Mouse (Mus musculus): ENCODE results near the gene Zfp518b. TPM values are rescaled to one million over a fixed set of nuclear protein-coding genes. Genes with fewer than 3 reads are reported as not detected.

The Zfp518b gene
- polyA plus RNA-seq, 1 experiment from 2014 or later = 16.6 TPM

DNA sequence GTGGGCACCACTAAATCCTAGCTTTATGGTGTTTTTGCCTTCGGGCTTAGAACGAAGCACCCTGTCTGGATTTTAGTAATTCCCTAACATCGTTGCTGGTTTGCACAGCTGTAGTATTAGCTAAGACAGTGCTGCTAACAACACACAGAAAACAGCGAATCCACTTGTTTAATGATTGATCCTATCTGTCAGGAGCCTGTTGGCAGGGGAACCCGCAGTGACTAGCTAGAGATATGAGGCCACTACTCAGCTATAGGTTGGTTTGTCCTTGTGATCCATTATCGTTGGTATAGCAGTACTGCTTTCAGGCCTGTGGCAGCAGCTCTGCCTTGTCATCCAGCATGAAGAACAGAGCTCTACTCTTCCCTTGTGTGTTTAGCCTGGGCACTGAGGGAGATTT is 8.2 kb upstream of the Zfp518b start:
- Histone ChIP-seq H3K9ac (ENCODE audit: low read length) (no peak overlapping the region), H3K36me3 (ENCODE audit: control insufficient read depth, insufficient read depth, low read length) (no peaks in the 10 kb centered on the region), H3K27ac (ENCODE audit: low read length) (no peak overlapping the region), H3K27me3 (ENCODE audit: control insufficient read depth, insufficient read depth, low read depth, low read length) (no peaks in the 10 kb centered on the region), H3K4me1 (replicated peaks; ENCODE audit: control insufficient read depth, insufficient read depth, low read length) (no peaks in the 10 kb centered on the region), H3K9me3 (ENCODE audit: control insufficient read depth, low read length) (no peaks in the 10 kb centered on the region), H3K4me2 (ENCODE audit: low read depth, low read length) (no peak overlapping the region), H3K4me3 (ENCODE audit: low read length) (no peak overlapping the region)
- ATAC-seq (ENCODE audit: low read depth) = no peak
- 77% methylated on average over 6 of the region's 6 CpGs for WGBS

DNA sequence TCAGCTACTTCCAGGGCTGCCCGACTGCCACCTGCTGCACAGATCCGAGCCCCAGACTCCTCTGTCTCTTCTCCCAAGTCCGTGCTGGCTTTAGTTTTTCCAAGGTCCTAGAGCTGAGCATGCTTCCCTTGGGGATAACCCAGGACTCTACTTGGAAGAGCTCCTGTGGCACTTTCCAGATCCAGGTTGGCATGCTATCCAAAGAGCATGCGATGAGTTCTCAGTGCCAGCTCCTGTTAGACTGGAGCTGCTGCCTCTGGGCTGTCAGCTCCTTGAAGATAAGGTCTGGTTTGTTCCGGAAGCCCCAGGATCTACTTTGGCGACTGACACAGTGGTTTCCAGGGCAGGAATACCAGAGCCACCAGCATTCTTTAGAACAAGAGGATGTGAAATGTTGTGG is 4.6 kb upstream of the Zfp518b start:
- Histone ChIP-seq H3K4me3 (ENCODE audit: low read length) (no peak overlapping the region), H3K4me1 (replicated peaks; ENCODE audit: control insufficient read depth, insufficient read depth, low read length) (no peaks in the 10 kb centered on the region), H3K4me2 (ENCODE audit: low read depth, low read length) (no peak overlapping the region), H3K27ac (ENCODE audit: low read length) (no peak overlapping the region), H3K36me3 (ENCODE audit: control insufficient read depth, insufficient read depth, low read length) (no peaks in the 10 kb centered on the region), H3K9ac (ENCODE audit: low read length) (no peak overlapping the region), H3K27me3 (ENCODE audit: control insufficient read depth, insufficient read depth, low read depth, low read length) (no peaks in the 10 kb centered on the region), H3K9me3 (ENCODE audit: control insufficient read depth, low read length) (no peaks in the 10 kb centered on the region)
- ATAC-seq (ENCODE audit: low read depth) = no peak
- WGBS = 84% methylated on average over 6 of the region's 6 CpGs

- Histone ChIP-seq H3K27me3 (ENCODE audit: control insufficient read depth, insufficient read depth, low read depth, low read length) (no peaks in the 10 kb centered on the region), H3K4me3 (ENCODE audit: low read length) (no peak overlapping the region), H3K9ac (ENCODE audit: low read length) (no peak overlapping the region), H3K27ac (ENCODE audit: low read length) (no peak overlapping the region), H3K9me3 (ENCODE audit: control insufficient read depth, low read length) (no peaks in the 10 kb centered on the region), H3K4me2 (ENCODE audit: low read depth, low read length) (no peak overlapping the region), H3K36me3 (ENCODE audit: control insufficient read depth, insufficient read depth, low read length) (no peaks in the 10 kb centered on the region), H3K4me1 (replicated peaks; ENCODE audit: control insufficient read depth, insufficient read depth, low read length) (peaks cover 5% of the 10 kb centered on the region)
- 67% methylated on average over 1 of the region's 1 CpGs for WGBS
- no peak for ATAC-seq (ENCODE audit: low read depth)
These were observed 3.1 kb upstream of the Zfp518b start for GRCm38 (mm10) chr5:38687694-38688093.

- H3K4me3 ChIP-seq (ENCODE audit: low read length) = no peak overlapping the region
- WGBS = 84% methylated on average over 5 of the region's 5 CpGs
These were observed 25.8 kb downstream of the Zfp518b start for GRCm38 (mm10) chr5:38658836-38659235.

DNA sequence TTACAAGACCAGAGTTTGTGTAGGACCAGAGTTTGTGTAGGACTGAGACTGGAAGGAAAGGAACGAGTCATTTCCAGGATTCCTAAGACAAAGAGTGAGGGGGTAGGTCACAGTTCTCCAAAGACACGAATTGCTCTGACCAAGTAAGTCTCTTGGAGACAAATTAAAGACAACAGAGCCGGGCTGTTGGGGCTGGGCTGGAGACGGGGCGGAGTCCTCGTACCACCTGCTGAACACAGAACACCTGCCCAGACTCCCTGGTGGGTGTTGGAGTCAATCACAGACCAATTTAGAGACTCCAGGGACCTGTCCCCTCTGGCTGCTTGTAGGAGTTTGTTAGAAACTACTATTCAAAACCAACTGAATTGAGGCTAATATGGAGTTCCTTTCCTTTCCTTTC is 28.4 kb downstream of the Zfp518b start:
- Histone ChIP-seq H3K4me2 (ENCODE audit: low read depth, low read length) (no peak overlapping the region), H3K27ac (ENCODE audit: low read length) (no peak overlapping the region), H3K36me3 (ENCODE audit: control insufficient read depth, insufficient read depth, low read length) (no peaks in the 10 kb centered on the region), H3K9ac (ENCODE audit: low read length) (no peak overlapping the region), H3K9me3 (ENCODE audit: control insufficient read depth, low read length) (no peaks in the 10 kb centered on the region), H3K4me1 (replicated peaks; ENCODE audit: control insufficient read depth, insufficient read depth, low read length) (no peaks in the 10 kb centered on the region), H3K4me3 (ENCODE audit: low read length) (no peak overlapping the region), H3K27me3 (ENCODE audit: control insufficient read depth, insufficient read depth, low read depth, low read length) (no peaks in the 10 kb centered on the region)
- WGBS = 58% methylated on average over 6 of the region's 6 CpGs
- ATAC-seq (ENCODE audit: low read depth) = no peak

More at GRCm38 (mm10) chr5:38658836-38659235, 25.8 kb downstream of the Zfp518b start:
- Histone ChIP-seq H3K36me3 (ENCODE audit: control insufficient read depth, insufficient read depth, low read length) (no peaks in the 10 kb centered on the region), H3K9me3 (ENCODE audit: control insufficient read depth, low read length) (no peaks in the 10 kb centered on the region), H3K27ac (ENCODE audit: low read length) (no peak overlapping the region), H3K27me3 (ENCODE audit: control insufficient read depth, insufficient read depth, low read depth, low read length) (no peaks in the 10 kb centered on the region), H3K9ac (ENCODE audit: low read length) (no peak overlapping the region), H3K4me2 (ENCODE audit: low read depth, low read length) (no peak overlapping the region), H3K4me1 (replicated peaks; ENCODE audit: control insufficient read depth, insufficient read depth, low read length) (no peaks in the 10 kb centered on the region)
- ATAC-seq (ENCODE audit: low read depth) = no peak

DNA sequence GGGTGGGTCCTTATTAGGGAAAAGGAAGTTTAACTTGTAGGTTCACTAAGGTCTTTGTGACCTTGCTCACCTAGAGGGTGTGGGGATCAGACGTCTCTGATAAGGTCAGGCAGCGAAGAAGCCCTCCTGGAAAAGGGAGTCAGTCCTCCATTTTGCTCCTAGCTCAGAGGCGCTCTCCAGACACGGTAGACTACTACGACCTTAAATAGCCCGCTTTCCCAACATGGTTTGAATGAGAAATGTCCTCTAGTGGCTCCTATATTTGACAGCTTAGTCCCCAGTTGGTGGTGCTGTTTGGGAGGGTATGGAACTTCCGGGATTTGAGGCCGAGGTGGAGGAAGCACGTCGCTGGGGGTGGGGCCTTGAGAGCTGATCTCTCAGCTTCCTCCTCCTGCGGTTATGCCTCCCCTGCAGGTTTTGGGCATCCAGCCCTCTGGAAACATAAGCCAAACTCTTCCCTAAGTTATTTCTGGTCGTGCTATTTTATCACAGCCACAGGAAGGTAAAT is 29.2 kb downstream of the Zfp518b start:
- H3K36me3 ChIP-seq (ENCODE audit: control insufficient read depth, insufficient read depth, low read length) = no peaks in the 10 kb centered on the region
- 67% methylated on average over 12 of the region's 12 CpGs for WGBS
- H3K9ac ChIP-seq (ENCODE audit: low read length) = no peak overlapping the region
- no peak overlapping the region for H3K4me3 ChIP-seq (ENCODE audit: low read length)
- no peak for ATAC-seq (ENCODE audit: low read depth)
- H3K27me3 ChIP-seq (ENCODE audit: control insufficient read depth, insufficient read depth, low read depth, low read length) = no peaks in the 10 kb centered on the region
- H3K4me2 ChIP-seq (ENCODE audit: low read depth, low read length) = no peak overlapping the region
- no peak overlapping the region for H3K27ac ChIP-seq (ENCODE audit: low read length)
- no peaks in the 10 kb centered on the region for H3K9me3 ChIP-seq (ENCODE audit: control insufficient read depth, low read length)
- no peaks in the 10 kb centered on the region for H3K4me1 ChIP-seq (replicated peaks; ENCODE audit: control insufficient read depth, insufficient read depth, low read length)

GRCm38 (mm10) chr5:38654571-38654970 is 30.1 kb downstream of the Zfp518b start:
- H3K27me3 ChIP-seq (ENCODE audit: control insufficient read depth, insufficient read depth, low read depth, low read length) = no peaks in the 10 kb centered on the region
- 41% methylated on average over 1 of the region's 1 CpGs for WGBS
- no peak overlapping the region for H3K4me2 ChIP-seq (ENCODE audit: low read depth, low read length)
- no peak overlapping the region for H3K27ac ChIP-seq (ENCODE audit: low read length)
- no peak overlapping the region for H3K4me3 ChIP-seq (ENCODE audit: low read length)
- H3K9me3 ChIP-seq (ENCODE audit: control insufficient read depth, low read length) = no peaks in the 10 kb centered on the region
- no peaks in the 10 kb centered on the region for H3K4me1 ChIP-seq (replicated peaks; ENCODE audit: control insufficient read depth, insufficient read depth, low read length)
- no peak overlapping the region for H3K9ac ChIP-seq (ENCODE audit: low read length)
- no peaks in the 10 kb centered on the region for H3K36me3 ChIP-seq (ENCODE audit: control insufficient read depth, insufficient read depth, low read length)
- no peak for ATAC-seq (ENCODE audit: low read depth)

GRCm38 (mm10) chr5:38653101-38653500 is 31.5 kb downstream of the Zfp518b start:
- H3K4me1 ChIP-seq (replicated peaks; ENCODE audit: control insufficient read depth, insufficient read depth, low read length) = no peaks in the 10 kb centered on the region
- no peaks in the 10 kb centered on the region for H3K9me3 ChIP-seq (ENCODE audit: control insufficient read depth, low read length)
- 81% methylated on average over 2 of the region's 2 CpGs for WGBS
- H3K27ac ChIP-seq (ENCODE audit: low read length) = no peak overlapping the region
- no peaks in the 10 kb centered on the region for H3K36me3 ChIP-seq (ENCODE audit: control insufficient read depth, insufficient read depth, low read length)
- no peak for ATAC-seq (ENCODE audit: low read depth)
- H3K4me3 ChIP-seq (ENCODE audit: low read length) = no peak overlapping the region
- H3K27me3 ChIP-seq (ENCODE audit: control insufficient read depth, insufficient read depth, low read depth, low read length) = no peaks in the 10 kb centered on the region
- H3K4me2 ChIP-seq (ENCODE audit: low read depth, low read length) = no peak overlapping the region
- no peak overlapping the region for H3K9ac ChIP-seq (ENCODE audit: low read length)

- ATAC-seq (ENCODE audit: low read depth) = no peak
- no peak overlapping the region for H3K4me2 ChIP-seq (ENCODE audit: low read depth, low read length)
- WGBS = 65% methylated on average over 5 of the region's 5 CpGs
These were observed 33.2 kb downstream of the Zfp518b start for GRCm38 (mm10) chr5:38651455-38651854.

GRCm38 (mm10) chr5:38641526-38641925 is 43.1 kb downstream of the Zfp518b start:
- no peak for ATAC-seq (ENCODE audit: low read depth)
- H3K4me1 ChIP-seq (replicated peaks; ENCODE audit: control insufficient read depth, insufficient read depth, low read length) = no peaks in the 10 kb centered on the region
- no peaks in the 10 kb centered on the region for H3K27me3 ChIP-seq (ENCODE audit: control insufficient read depth, insufficient read depth, low read depth, low read length)
- no peaks in the 10 kb centered on the region for H3K9me3 ChIP-seq (ENCODE audit: control insufficient read depth, low read length)
- H3K36me3 ChIP-seq (ENCODE audit: control insufficient read depth, insufficient read depth, low read length) = no peaks in the 10 kb centered on the region
- H3K27ac ChIP-seq (ENCODE audit: low read length) = no peak overlapping the region
- no peak overlapping the region for H3K9ac ChIP-seq (ENCODE audit: low read length)
- no peak overlapping the region for H3K4me3 ChIP-seq (ENCODE audit: low read length)
- H3K4me2 ChIP-seq (ENCODE audit: low read depth, low read length) = no peak overlapping the region

More at GRCm38 (mm10) chr5:38651455-38651854, 33.2 kb downstream of the Zfp518b start:
- Histone ChIP-seq H3K4me1 (replicated peaks; ENCODE audit: control insufficient read depth, insufficient read depth, low read length) (no peaks in the 10 kb centered on the region), H3K4me3 (ENCODE audit: low read length) (no peak overlapping the region), H3K36me3 (ENCODE audit: control insufficient read depth, insufficient read depth, low read length) (no peaks in the 10 kb centered on the region), H3K27ac (ENCODE audit: low read length) (no peak overlapping the region), H3K27me3 (ENCODE audit: control insufficient read depth, insufficient read depth, low read depth, low read length) (no peaks in the 10 kb centered on the region), H3K9me3 (ENCODE audit: control insufficient read depth, low read length) (no peaks in the 10 kb centered on the region), H3K9ac (ENCODE audit: low read length) (no peak overlapping the region)

Measured in lung, embryonic 16.5 days (tissue).